Mouse (Mus musculus): ENCODE measurements around the gene Ugt1a6b. TPM values are rescaled to one million over a fixed set of nuclear protein-coding genes. Genes with fewer than 3 reads are reported as not detected.

Gene Ugt1a6b
- polyA plus RNA-seq, 1 experiment from 2014 or later: 2.2 TPM

GRCm38 (mm10) chr1:88213061-88213460 lies 110.0 kb downstream of the Ugt1a6b start:
- ATAC-seq (ENCODE audit: low FRiP score): no peak
- H3K9ac ChIP-seq: no peak overlapping the region
- peaks cover 64% of the 10 kb centered on the region for H3K9me3 ChIP-seq

GRCm38 (mm10) chr1:88213766-88214461 lies 110.9 kb downstream of the Ugt1a6b start:
- no peak overlapping the region for H3K27ac ChIP-seq
- H3K36me3 ChIP-seq: no peaks in the 10 kb centered on the region
- H3K9ac ChIP-seq: no peak overlapping the region
- 85% methylated on average over 2 of the region's 2 CpGs for WGBS
- H3K9me3 ChIP-seq: peaks cover 64% of the 10 kb centered on the region
- no peaks in the 10 kb centered on the region for H3K4me1 ChIP-seq (replicated peaks)
- no peak overlapping the region for H3K4me2 ChIP-seq
- no peak for ATAC-seq (ENCODE audit: low FRiP score)
- H3K27me3 ChIP-seq: no peaks in the 10 kb centered on the region
- H3K4me3 ChIP-seq: no peak overlapping the region

More at GRCm38 (mm10) chr1:88213061-88213460, 110.0 kb downstream of the Ugt1a6b start:
- H3K36me3 ChIP-seq: no peaks in the 10 kb centered on the region
- H3K27ac ChIP-seq: no peak overlapping the region
- H3K4me2 ChIP-seq: no peak overlapping the region
- no peak overlapping the region for H3K4me3 ChIP-seq
- WGBS: 83% methylated on average over 1 of the region's 1 CpGs
- H3K4me1 ChIP-seq (replicated peaks): no peaks in the 10 kb centered on the region
- H3K27me3 ChIP-seq: no peaks in the 10 kb centered on the region

GRCm38 (mm10) chr1:88214462-88214952 lies 111.5 kb downstream of the Ugt1a6b start:
- H3K4me1 ChIP-seq (replicated peaks): no peaks in the 10 kb centered on the region
- H3K4me3 ChIP-seq: no peak overlapping the region
- 81% methylated on average over 2 of the region's 2 CpGs for WGBS
- no peak overlapping the region for H3K27ac ChIP-seq
- H3K9ac ChIP-seq: no peak overlapping the region
- H3K27me3 ChIP-seq: no peaks in the 10 kb centered on the region
- no peak for ATAC-seq (ENCODE audit: low FRiP score)
- H3K9me3 ChIP-seq: peaks cover 64% of the 10 kb centered on the region
- H3K4me2 ChIP-seq: no peak overlapping the region
- no peaks in the 10 kb centered on the region for H3K36me3 ChIP-seq

DNA sequence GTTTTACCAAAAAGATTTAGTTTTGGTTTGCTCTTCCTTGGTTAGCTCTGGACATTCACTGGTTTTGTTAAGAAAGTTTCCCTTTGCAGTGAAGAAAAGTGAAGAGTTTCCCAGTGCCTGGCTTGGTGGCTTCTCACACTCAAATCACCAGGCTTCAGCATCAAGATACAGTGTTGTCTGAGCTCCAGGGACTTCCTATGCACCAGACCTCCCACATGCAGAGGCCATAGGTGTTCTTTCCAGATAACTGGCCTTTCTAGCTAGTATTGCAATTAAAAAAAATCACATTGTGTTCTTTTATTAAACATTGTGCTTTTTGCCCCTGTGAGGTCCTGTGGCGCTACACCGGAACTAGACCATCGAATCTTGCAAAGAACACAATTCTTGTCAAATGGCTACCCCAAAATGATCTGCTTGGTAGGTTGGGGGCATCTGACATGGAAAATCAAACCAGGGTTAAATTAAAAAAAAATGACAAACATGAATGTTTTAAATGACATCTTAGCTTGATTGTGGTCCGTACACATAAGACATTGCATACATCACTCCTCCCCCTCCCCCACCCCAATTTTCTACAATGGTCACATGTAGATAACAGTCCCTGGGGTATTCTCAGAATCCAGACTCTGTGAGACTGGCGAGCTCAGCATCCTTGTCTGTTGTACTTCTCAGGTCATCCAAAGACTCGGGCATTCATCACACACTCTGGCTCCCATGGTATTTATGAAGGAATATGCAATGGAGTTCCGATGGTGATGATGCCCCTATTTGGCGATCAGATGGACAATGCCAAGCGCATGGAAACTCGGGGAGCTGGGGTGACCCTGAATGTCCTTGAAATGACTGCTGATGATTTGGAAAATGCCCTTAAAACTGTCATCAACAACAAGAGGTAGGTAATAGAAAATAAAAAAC lies 112.7 kb downstream of the Ugt1a6b start:
- H3K9ac ChIP-seq: no peak overlapping the region
- 0 out of 2 replicates have a peak, but pooled peaks have one; percentile 8 for ATAC-seq (ENCODE audit: low FRiP score)
- H3K4me2 ChIP-seq: no peak overlapping the region
- no peaks in the 10 kb centered on the region for H3K4me1 ChIP-seq (replicated peaks)
- no peaks in the 10 kb centered on the region for H3K36me3 ChIP-seq
- H3K4me3 ChIP-seq: no peak overlapping the region
- H3K9me3 ChIP-seq: peaks cover 62% of the 10 kb centered on the region
- 68% methylated on average over 10 of the region's 10 CpGs for WGBS
- H3K27ac ChIP-seq: no peak overlapping the region
- H3K27me3 ChIP-seq: no peaks in the 10 kb centered on the region

DNA sequence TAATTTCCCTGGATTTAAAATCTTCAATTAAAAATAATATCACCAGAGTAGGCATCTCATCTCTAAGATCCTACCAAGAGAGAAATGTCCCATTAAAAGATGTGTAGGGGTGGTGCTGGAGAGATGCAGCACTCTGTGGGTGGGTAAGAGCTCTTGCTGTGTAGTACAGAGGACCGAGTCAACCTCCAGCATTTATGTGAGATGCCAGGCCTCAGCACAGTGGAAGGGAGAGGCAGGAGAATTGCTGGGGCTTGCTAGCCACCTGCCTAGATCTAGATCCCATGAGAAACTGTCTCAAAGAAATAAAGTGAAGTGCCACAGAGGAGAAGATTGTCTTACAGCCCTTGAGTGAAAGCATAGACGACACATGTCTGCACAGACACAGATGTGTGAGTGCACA lies 113.5 kb downstream of the Ugt1a6b start:
- no peak overlapping the region for H3K4me3 ChIP-seq
- no peak overlapping the region for H3K9ac ChIP-seq
- WGBS: 57% methylated on average over 2 of the region's 2 CpGs
- no peak overlapping the region for H3K4me2 ChIP-seq
- H3K4me1 ChIP-seq (replicated peaks): no peaks in the 10 kb centered on the region
- H3K27ac ChIP-seq: no peak overlapping the region
- no peaks in the 10 kb centered on the region for H3K36me3 ChIP-seq
- H3K27me3 ChIP-seq: no peaks in the 10 kb centered on the region
- no peak for ATAC-seq (ENCODE audit: low FRiP score)
- H3K9me3 ChIP-seq: peaks cover 58% of the 10 kb centered on the region

DNA sequence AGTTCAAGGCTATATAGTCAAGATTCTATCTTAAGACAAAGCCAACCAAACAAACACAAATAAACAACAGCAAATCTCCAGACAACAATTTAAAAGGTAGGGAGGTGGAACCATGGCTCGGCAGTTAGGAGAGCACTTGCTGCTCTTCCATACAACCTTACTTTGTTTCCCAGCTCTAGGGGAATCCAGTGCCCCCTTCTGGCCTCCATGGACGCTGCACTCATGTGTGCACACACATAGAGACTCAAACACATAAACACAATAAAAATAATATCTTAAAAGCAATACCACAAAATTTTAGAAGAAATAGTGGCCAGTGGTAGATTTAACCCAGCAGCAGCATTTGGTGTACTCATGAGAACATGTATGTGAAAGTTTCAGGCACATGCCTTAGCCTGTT lies 114.1 kb downstream of the Ugt1a6b start:
- H3K4me2 ChIP-seq: no peak overlapping the region
- H3K27me3 ChIP-seq: no peaks in the 10 kb centered on the region
- H3K4me1 ChIP-seq (replicated peaks): no peaks in the 10 kb centered on the region
- no peak for ATAC-seq (ENCODE audit: low FRiP score)
- no peaks in the 10 kb centered on the region for H3K36me3 ChIP-seq
- H3K9me3 ChIP-seq: peaks cover 54% of the 10 kb centered on the region
- no peak overlapping the region for H3K4me3 ChIP-seq
- WGBS: 69% methylated on average over 2 of the region's 2 CpGs
- no peak overlapping the region for H3K27ac ChIP-seq
- no peak overlapping the region for H3K9ac ChIP-seq

- Histone ChIP-seq H3K4me1 (replicated peaks) (no peaks in the 10 kb centered on the region), H3K4me2 (no peak overlapping the region), H3K9me3 (peaks cover 52% of the 10 kb centered on the region), H3K9ac (no peak overlapping the region), H3K27me3 (no peaks in the 10 kb centered on the region), H3K36me3 (no peaks in the 10 kb centered on the region), H3K27ac (no peak overlapping the region), H3K4me3 (no peak overlapping the region)
- ATAC-seq (ENCODE audit: low FRiP score): no peak
- 45% methylated on average over 3 of the region's 3 CpGs for WGBS
These were observed 114.5 kb downstream of the Ugt1a6b start for GRCm38 (mm10) chr1:88217576-88217975.

GRCm38 (mm10) chr1:88218051-88218450 lies 115.0 kb downstream of the Ugt1a6b start:
- ATAC-seq (ENCODE audit: low FRiP score): no peak
- no peak overlapping the region for H3K4me3 ChIP-seq
- no peak overlapping the region for H3K4me2 ChIP-seq
- H3K27ac ChIP-seq: no peak overlapping the region
- no peaks in the 10 kb centered on the region for H3K27me3 ChIP-seq
- H3K36me3 ChIP-seq: no peaks in the 10 kb centered on the region
- peaks cover 47% of the 10 kb centered on the region for H3K9me3 ChIP-seq
- no peak overlapping the region for H3K9ac ChIP-seq
- no peaks in the 10 kb centered on the region for H3K4me1 ChIP-seq (replicated peaks)
- WGBS: 75% methylated on average over 9 of the region's 9 CpGs

DNA sequence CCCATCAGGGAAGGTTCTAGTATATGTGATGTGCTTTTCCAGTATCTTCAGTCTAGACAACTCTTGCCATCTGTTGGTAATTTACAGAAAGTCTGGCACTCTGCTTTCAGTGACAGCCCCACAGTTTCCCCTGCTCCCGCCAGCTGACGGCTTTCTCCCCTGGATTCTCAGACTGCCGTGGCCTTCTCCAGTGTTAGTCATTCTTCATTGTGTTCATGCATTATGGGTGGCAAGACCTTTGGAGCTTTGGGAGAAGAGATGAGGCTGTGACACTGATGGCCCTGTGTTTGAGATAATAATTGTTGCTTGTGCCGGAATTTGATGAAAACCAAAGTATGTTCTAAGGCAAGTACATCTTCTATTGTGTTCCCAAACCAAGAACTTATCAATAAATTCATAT lies 115.5 kb downstream of the Ugt1a6b start:
- Histone ChIP-seq H3K4me3 (no peak overlapping the region), H3K4me2 (no peak overlapping the region), H3K27ac (no peak overlapping the region), H3K9me3 (peaks cover 42% of the 10 kb centered on the region), H3K27me3 (no peaks in the 10 kb centered on the region), H3K9ac (no peak overlapping the region), H3K4me1 (replicated peaks) (no peaks in the 10 kb centered on the region), H3K36me3 (no peaks in the 10 kb centered on the region)
- 54% methylated on average over 4 of the region's 4 CpGs for WGBS
- ATAC-seq (ENCODE audit: low FRiP score): no peak

DNA sequence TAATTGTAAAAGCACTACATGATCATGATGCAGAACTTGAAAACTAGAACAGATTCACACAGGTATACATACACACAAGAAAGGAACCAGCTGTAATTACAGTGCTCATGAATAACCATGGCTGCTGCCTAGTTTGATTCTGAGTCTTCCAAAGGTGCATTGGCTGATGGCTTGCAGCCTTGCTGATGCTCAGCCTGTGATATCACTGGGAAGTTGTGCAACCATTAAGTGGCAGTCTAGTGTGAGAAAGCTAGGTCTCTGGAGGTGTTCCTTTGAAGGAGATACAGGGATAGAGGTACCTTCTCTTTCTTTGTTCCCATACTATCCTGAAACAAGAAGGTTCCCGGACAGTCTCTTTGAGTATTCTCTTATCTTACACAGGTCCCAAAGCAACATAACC lies 116.0 kb downstream of the Ugt1a6b start:
- Histone ChIP-seq H3K4me1 (replicated peaks) (no peaks in the 10 kb centered on the region), H3K4me2 (no peak overlapping the region), H3K9me3 (peaks cover 37% of the 10 kb centered on the region), H3K27me3 (no peaks in the 10 kb centered on the region), H3K4me3 (no peak overlapping the region), H3K9ac (no peak overlapping the region), H3K36me3 (no peaks in the 10 kb centered on the region), H3K27ac (no peak overlapping the region)
- ATAC-seq (ENCODE audit: low FRiP score): no peak
- WGBS: 14% methylated on average over 1 of the region's 1 CpGs

DNA sequence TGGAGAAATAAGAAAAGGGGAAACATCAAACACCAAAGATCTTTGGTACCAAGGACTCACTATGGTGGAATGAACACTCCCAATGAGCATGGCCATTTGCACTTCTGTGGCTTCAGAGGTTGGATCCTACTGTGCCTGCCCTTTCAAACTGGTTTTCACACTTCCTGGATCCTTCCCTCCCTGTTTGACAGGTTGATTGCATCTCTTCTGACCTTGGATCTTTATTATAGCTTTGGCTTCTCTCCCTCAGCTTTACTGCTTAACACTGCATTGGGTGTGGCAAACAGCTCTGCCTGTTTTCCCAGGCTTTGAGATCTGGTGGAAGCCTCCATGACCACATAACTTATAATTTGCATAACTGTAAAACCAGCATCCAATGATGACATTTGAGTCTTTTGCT lies 117.3 kb downstream of the Ugt1a6b start:
- H3K9ac ChIP-seq: no peak overlapping the region
- H3K4me3 ChIP-seq: no peak overlapping the region
- no peak overlapping the region for H3K4me2 ChIP-seq
- no peak for ATAC-seq (ENCODE audit: low FRiP score)
- H3K27me3 ChIP-seq: no peaks in the 10 kb centered on the region
- H3K9me3 ChIP-seq: peaks cover 27% of the 10 kb centered on the region
- H3K36me3 ChIP-seq: no peaks in the 10 kb centered on the region
- no peak overlapping the region for H3K27ac ChIP-seq
- no peaks in the 10 kb centered on the region for H3K4me1 ChIP-seq (replicated peaks)

DNA sequence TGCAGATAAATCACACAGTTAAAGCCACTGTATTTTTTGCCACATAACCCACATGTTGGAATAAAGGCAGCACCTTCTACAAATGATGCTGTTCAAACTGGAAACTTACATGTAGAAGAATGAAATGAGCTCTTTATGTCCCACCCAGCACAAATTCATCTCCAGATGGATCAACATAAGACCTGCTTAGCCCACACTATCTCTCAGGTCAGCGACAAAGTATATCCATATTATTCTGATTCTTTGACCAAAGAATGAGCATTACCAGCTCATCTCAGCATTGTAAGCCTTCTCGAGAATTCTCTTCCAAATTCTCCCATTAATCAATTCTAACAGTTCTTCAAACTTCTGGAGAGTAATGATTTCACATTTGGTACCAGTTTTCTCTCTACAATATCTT lies 119.2 kb downstream of the Ugt1a6b start:
- peaks cover 29% of the 10 kb centered on the region for H3K9me3 ChIP-seq
- no peaks in the 10 kb centered on the region for H3K4me1 ChIP-seq (replicated peaks)
- no peak overlapping the region for H3K27ac ChIP-seq
- no peaks in the 10 kb centered on the region for H3K36me3 ChIP-seq
- no peak overlapping the region for H3K4me3 ChIP-seq
- no peak overlapping the region for H3K9ac ChIP-seq
- ATAC-seq (ENCODE audit: low FRiP score): no peak
- H3K4me2 ChIP-seq: no peak overlapping the region
- WGBS: 54% methylated on average over 2 of the region's 2 CpGs
- H3K27me3 ChIP-seq: no peaks in the 10 kb centered on the region
